Mouse (Mus musculus): ENCODE data around the gene Bcl11b. TPM values are rescaled to one million over a fixed set of nuclear protein-coding genes. Genes with fewer than 3 reads are reported as not detected.

The Bcl11b gene
- polyA plus RNA-seq, 1 experiment: 6.4 TPM

DNA sequence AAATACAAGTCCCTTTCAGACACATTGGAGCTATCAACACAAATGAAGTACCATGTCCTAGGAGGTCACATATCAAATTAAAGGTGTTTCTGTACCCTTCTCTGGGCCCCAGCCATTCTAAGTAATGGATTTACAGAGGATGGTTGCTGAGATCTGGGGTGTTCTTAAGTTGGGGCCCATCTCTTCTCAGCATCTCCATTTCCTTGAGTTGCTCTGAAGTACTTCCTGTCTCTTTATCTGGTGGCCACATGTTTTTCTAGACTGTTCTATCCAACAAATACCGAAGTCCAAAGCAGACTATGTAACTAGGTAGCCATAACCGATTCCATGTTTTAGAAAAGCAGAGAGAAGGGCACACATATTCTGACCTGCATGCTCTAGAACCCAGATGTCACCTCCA is 83.3 kb downstream of the Bcl11b start:
- no peak for DNase-seq (ENCODE audit: low read depth, low spot score)
- WGBS: 84% methylated on average over 2 of the region's 2 CpGs

DNA sequence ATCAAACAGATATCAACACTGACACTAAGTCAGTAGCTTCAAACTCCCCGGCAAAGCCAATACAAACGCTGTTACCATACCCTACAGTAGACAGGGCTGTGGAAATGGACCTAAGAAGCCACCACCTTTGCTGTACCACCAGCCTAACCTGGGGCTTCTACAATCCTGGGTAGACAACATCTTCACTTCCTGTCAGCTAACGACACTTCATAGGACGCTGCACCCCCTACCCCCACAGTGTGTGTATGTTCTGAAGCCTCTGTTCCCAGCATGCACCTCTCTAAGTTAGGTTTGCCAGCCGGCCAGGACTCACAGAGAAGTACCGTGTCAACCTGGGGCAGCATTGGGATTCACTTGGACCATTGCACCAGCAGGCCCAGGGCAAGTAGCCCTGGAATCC is 84.6 kb downstream of the Bcl11b start:
- 93% methylated on average over 6 of the region's 6 CpGs for WGBS
- no peak for DNase-seq (ENCODE audit: low read depth, low spot score)

DNA sequence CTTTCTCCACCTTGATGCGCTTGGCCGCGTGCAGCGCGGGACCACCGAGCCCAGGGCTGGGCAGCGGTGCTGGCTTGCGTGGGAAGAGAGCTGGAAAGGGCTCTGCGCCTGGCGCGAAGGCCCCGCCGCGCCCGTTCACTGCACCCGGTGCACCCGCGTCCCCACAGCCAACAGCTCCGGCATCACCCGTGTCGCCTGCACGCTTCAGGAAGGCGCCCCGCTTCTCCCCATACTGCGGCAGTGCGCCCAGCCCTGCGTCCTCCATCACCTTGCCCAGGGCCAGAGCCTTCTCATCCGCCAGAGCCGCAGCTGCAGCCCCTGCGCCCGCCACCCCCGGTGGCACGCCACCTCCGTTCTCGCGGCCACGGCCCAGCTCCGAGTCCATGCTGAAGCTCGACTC is 87.4 kb downstream of the Bcl11b start:
- 98% methylated on average over 39 of the region's 39 CpGs for WGBS
- no peak for DNase-seq (ENCODE audit: low read depth, low spot score)

DNA sequence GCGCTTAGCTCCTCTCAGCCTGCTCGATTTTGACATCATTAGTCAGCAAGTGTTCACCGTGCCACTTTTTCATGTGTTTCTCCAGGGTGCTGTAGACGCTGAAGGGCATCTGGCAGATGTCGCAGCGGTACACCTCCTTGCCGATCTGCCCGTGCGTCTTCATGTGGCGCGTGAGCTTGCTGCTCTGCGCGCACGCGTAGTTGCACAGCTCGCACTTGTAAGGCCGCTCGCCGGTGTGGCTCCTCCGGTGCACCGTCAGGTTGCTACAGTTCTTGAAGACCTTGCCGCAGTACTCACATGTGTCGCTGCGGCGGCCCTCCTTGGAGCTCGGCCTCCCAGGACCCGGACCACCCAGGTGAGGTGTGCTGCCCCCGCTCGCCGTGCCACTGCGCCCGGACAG is 88.0 kb downstream of the Bcl11b start:
- WGBS: 98% methylated on average over 32 of the region's 32 CpGs

DNA sequence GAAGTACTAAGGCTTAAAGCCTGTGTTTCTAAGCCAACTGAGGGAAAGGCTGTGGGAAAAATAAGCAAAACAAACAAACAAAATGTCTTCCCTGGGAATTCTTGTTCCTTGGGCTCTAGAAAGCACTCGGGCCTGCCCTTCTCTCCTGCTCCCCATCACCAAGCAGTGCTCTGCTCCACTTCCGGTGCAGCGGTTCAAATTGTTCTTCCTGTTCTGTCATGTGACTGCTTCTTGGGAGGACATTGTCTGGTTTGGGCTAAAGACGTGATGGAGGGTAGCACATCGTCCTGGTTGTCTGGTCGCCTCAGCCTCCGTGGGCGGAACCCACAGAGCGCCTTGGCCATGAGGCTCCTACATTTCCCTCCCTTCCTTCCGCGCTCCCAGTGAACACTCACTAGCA is 94.6 kb downstream of the Bcl11b start:
- 84% methylated on average over 11 of the region's 11 CpGs for WGBS
- no peak for DNase-seq (ENCODE audit: low read depth, low spot score)

More for the DNA sequence above, 88.0 kb downstream of the Bcl11b start:
- no peak for DNase-seq (ENCODE audit: low read depth, low spot score)

DNA sequence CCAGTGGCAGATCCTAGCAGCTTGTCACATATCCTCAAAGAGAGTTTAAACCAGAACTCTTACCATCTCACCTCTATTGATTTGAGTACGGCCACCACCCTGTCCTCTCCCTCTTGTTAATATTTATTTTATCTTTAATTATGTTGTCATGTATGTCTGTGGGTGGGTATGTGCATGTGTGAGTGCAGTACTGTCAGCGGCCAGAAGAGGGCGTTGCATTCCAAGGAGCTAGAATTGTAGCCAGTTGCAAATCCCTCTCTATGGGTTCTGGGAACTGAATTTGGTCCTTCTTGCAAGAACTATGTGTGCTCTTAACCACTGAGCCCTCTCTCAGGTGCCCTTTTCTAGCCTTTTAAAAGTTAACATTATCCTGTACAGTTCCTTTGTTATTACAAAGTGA is 98.1 kb downstream of the Bcl11b start:
- 92% methylated on average over 3 of the region's 3 CpGs for WGBS
- no peak for DNase-seq (ENCODE audit: low read depth, low spot score)

DNA sequence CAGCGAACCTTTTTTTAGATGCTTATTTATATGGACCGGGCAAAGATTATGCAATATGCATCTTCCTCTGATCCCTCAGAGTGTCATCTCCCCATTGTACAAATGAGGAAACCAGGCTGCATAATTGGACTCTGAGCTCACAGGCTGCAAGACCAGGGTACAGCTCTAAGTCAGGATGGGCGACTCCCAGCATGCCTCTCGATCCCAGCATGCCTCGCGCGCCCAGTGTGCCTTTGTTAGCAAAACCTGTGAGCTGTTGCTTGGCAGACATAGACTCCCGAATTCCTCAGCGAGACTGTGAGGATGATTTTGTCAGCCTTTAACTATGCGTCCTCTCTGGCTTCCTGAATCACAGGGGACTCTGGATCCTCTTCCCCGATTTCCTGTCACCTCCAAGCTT is 98.9 kb downstream of the Bcl11b start:
- DNase-seq (ENCODE audit: low read depth, low spot score): no peak
- 81% methylated on average over 11 of the region's 11 CpGs for WGBS

DNA sequence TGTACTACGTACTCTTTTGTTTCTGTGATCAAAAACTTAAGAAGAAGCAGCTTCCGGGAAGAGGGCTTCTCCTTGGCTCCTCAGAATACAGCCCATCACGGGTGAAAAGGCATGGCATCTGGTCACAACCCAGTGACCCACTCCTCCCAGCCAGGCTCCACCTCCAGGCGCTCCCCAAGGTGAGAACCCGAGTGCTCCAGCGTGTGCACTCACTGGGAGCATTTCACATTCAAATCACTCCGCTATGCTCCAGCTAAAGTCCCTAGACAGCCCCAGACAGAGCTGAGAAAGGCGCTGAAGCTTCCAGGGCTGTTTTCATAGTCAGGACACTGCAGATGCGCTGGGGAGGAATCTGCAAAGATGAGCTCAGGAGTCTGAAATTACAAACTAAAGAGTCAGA is 99.5 kb downstream of the Bcl11b start:
- WGBS: 47% methylated on average over 9 of the region's 9 CpGs
- no peak for DNase-seq (ENCODE audit: low read depth, low spot score)

DNA sequence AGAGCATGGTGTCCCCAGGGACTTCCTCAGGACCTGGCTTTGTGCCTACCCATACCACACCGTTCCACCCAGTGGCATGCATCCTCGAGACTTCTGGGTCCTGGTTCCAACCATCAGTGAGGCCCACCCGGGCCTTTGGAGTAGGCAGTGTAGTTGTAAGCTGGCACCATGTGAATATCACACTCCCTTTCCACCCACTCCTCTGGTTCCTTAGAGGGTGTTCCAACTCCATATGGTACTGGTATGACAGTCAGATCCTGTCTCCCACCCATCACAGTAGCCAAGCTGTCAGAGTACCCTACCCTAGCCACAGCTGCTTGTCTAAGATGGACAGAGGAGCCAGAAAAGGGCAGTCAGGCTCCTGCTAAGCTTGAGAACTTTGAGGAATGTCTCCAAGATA is 112.0 kb downstream of the Bcl11b start:
- WGBS: 80% methylated on average over 3 of the region's 3 CpGs
- DNase-seq (ENCODE audit: low read depth, low spot score): no peak

DNA sequence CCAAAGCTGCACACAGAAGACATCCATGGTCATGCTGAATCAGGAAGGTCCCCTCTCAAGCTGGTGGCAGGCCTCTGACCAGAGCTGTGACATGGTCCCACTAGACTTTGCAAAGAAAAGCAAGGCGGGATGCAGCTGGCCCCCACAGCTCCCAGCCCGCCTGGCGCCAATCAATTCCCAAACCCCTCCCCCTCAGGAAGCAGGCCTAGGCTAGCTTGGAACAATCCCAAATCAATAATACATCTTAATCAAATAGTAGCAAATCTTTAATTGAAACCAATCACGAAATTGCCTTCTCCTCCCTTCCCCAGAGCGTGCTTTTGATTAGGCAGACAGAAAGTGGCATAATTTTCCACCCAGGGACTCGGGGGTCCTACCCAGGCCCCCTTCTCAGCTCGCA is 113.1 kb downstream of the Bcl11b start:
- 82% methylated on average over 7 of the region's 7 CpGs for WGBS
- DNase-seq (ENCODE audit: low read depth, low spot score): no peak

DNA sequence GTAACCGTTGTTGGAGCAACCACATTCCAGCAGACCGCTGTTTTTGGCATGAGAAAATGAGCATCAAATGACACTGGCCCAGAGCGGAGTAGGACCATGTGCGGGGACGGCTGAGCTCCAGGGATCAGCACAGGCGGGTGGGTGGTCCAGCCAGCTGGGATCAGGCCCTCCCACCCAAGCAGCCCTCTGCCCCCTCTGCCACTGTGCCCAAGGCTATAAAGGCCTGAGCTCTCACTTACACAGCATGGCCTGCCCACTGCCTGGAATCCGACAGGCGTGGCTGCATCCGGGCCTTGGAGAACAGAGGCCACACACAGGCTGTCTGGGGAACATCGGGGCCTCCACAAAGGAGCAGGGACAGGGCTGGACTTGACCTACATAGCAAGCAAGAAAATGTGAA is 113.6 kb downstream of the Bcl11b start:
- no peak for DNase-seq (ENCODE audit: low read depth, low spot score)
- WGBS: 70% methylated on average over 10 of the region's 10 CpGs

DNA sequence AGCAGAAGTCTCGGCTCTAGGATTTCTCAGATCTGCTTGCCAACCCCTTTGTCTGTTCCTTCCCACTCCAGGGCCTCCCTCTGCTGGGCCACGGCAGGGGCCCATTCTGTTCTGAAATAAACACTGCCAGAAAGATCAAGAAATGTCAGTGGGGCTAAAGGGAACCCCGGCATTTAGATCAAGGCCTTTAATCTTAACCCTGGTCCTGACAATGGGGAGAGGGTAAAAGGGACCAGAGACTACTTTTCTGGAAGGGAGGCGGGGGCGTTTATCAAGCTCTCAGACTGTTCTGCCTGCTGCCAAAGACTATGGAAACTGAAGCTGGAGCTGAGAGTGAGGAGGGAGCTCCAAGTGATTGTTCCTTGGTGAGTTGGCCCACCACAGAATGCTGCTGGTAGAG is 114.8 kb downstream of the Bcl11b start:
- WGBS: 70% methylated on average over 5 of the region's 5 CpGs
- no peak for DNase-seq (ENCODE audit: low read depth, low spot score)

DNA sequence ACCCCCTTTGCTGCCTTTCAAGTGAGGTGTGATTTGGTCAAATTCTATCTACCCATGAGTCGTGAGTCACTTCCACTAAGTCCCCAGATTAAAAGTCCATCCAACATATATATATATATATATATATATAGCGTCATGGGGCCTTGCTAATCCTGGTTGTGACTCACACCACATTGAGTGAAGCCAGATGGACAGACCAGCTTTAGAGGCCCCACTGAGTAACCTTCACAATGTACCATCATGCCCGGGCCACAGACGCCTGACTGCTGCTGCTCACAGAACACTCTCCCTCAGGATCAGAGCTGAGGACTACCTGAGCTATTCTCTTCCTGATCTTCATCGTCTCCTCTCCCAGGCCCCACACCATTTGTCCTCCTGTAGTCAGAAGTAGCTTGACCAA is 115.4 kb downstream of the Bcl11b start:
- WGBS: 83% methylated on average over 5 of the region's 5 CpGs
- no peak for DNase-seq (ENCODE audit: low read depth, low spot score)

DNA sequence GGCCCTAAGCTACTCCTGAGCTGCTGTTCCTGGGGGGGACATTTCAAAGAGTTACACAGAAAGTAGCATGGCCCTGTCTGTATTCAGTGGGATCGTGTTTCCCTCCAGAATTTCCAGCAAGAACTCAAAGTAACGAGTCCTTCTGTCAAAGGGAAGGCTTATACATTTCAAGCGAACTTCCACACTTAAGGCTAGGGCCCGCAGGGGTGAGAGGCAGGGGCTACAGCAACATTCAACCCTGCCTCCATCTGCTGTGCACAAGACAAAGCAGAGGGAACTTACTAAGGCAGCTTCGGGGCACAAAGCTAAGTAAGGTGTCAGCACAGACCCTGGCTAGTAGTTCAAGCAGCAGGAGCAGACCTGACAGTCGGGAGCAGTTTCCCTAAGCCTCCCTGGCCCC is 115.8 kb downstream of the Bcl11b start:
- DNase-seq (ENCODE audit: low read depth, low spot score): no peak
- WGBS: 82% methylated on average over 6 of the region's 6 CpGs

DNA sequence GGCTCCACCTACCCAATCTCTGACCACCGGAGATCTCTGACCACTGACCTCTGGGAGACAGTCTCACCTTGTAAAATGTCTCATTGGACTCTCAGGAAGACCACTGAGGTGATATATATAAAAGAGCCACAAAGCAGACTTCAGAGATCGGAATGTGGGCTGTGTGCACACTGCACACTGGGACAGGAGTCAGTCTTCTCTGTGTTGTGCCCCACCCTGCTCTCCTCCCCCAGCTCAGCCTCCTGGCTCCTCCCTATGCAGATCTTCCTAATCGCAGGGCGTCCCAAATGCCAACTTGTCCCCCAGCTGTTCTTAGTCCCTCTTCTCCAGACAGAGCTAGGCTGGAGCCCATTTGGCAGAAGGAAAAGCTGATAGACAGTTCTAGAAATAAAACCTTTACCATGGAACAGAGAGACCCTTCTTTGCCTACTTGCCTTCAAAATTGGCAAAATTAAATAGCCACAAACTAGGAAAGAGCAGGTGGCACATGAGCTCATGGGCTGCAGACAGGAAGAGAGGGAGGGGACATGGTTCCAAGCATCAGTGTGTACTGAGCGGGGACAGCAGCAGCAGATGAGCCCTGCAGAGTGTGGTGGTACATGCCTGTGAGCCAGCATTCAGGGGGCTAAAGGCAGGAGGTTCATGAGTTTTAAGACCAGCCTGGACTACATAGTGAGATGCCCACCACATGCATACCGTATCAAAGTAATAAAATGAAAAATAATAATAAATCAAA is 118.9 kb downstream of the Bcl11b start:
- DNase-seq (ENCODE audit: low read depth, low spot score): no peak
- 34% methylated on average over 6 of the region's 6 CpGs for WGBS

DNA sequence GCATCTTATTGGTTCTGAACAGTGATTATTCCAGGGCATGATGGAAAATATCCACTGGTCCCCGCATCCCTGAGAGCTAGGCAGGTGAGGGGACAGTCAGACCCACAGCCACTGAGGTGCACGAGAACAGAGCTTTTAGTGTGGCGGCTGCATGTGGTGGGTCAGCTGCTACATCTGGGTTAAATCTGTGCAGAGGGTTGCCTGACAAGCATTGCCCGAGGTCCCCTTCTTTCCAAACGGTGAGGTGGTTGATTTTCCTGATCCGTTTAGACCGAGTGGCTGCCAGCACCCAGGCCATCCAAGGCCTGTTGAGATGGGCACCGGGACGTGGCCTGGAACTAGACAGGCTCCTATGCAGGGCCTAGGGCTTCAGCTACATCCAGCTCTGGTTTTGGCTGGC is 121.7 kb downstream of the Bcl11b start:
- 86% methylated on average over 9 of the region's 9 CpGs for WGBS
- no peak for DNase-seq (ENCODE audit: low read depth, low spot score)

DNA sequence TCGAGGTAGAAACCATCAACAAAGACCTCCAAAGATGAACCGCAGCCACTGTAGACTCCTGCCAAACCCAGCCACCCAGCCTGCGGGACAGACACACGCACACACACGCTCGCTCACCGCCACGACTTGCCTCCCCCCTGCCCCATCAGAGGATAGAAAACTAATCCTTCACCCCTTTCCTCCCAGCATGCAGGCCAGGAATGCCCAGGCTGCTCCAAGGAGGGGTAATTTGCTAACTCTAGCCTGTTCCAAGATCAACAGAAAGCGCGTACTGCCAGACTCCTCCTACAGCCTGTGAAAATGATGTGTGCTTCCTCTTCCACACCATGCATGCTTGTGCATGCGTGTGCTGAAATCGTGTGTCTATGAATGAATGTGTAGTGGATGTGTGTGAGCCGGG is 122.7 kb downstream of the Bcl11b start:
- WGBS: 64% methylated on average over 13 of the region's 13 CpGs

DNA sequence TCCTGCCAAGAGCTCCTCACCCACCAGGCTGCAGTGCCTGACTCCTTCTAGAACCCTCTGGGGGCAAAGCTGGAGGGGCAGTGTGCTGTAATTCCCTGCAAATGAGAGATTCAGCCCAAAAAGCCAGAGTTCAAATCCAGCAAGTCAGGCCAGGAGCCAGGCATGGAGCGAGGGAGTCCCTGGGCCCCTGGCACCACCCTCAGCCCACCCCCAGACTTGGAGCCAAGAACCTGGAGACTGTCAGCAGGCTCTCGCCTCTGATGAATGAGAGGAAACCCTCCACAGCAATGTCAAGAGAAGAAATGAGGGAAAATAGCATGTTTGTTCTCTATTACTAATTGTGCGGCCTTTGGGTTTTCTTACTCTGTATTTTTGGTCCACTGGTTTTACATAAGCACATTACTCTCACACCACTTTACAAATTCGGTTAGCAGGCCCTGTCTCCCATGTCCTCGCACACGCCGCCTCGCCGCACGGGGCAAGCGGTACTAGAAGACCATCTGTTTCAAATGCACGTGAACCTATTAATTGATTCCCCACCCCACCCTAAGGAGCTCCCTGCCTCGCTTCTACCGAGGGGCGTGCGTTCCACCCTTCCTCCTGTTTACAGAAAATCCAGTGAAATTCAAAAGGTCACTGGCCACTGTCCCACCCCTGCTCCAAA is 124.2 kb downstream of the Bcl11b start:
- WGBS: 94% methylated on average over 16 of the region's 16 CpGs
- no peak for DNase-seq (ENCODE audit: low read depth, low spot score)

More for the DNA sequence above, 122.7 kb downstream of the Bcl11b start:
- DNase-seq (ENCODE audit: low read depth, low spot score): no peak

DNA sequence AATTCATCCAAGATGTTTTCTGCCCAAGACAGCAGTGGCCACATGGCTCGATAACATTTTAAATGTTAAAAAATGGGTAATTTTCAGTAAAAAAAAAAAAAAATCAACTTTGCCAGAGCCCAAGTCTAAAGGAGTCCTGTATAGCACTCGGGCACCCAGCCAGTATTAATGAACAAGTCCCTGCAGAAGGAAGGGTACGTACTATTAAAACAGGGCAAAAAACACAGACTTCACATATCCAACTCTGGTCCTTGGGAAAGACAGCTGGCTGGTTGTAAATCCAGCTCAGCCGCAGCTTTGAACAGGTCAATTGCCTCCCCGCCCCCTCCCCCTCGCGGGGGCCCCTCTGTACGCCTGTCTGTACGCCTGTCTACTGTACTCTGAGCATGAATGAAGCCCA is 127.2 kb downstream of the Bcl11b start:
- no peak for DNase-seq (ENCODE audit: low read depth, low spot score)

DNA sequence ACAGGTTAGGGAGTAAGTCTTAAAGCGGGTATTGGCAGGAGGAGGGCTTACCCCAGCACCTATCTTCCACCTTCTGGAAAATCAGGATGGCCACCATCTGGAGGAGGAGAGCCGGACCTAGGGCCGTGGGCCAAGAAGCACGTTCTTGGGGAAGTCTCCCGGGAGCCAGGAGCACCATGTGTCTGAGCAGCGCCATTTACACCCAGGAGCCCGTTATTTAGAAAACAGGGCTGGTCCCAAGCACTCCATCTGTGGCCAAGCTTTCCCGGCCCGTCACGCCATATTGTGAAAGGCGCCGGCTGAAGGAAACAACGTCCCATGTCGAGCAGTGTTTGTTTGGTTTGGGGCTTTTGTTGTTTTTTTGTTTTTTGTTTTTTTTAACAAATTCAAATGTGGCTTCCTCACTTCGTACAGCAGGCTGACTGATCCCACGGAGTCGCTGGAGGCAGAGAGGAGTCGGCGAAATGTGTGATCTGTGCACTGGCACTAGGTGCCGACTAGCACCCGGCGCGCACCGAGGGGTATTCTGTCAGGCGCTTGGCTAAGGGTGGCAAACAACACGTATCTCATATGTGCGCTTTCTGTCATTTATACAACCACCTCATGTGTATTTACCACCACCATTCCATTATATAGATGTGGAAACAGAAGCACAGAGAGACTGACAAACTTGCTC is 128.8 kb downstream of the Bcl11b start:
- DNase-seq (ENCODE audit: low read depth, low spot score): no peak
- WGBS: 94% methylated on average over 27 of the region's 27 CpGs

More for the DNA sequence above, 127.2 kb downstream of the Bcl11b start:
- WGBS: 50% methylated on average over 9 of the region's 9 CpGs

DNA sequence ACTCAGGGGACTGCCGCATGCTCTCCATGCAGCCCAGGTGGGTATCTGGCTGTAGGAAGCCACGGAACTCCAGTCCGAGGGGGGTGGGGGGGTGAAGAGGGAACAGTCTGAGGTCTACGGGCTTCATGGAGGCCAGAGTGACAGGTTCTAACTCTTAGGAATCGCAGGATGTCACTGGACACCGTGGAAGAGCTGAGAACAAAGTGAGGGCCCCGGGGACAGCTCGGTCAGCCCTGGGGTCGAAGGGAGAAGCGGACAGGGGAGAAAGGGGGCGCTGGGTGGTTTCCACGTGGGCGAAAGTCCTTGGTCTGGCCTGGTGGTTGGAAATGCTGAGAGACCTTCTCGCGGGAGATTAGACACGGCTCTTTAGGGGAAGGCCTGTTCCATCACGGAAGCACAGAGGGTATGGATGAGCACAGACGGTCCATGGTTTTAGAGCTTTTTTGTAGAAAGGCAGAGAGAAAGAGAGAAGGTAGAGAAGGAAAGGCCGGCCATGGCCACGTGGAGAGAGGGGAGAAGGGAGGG is 133.8 kb downstream of the Bcl11b start:
- whole genome bisulfite sequencing: 84% methylated on average over 20 of the region's 20 CpGs
- no peak for DNase-seq (ENCODE audit: low read depth, low spot score)

Data from large intestine, adult 2 months (tissue).